Mouse (Mus musculus) cortical plate, adult 2 months (tissue): Measurements from ENCODE around the gene Ppp1r12b.

Experiments
- CTCF ChIP-seq: fragments of 200-500 bp; IDR thresholded peaks from 2 replicates; pipeline ENCODE4 v1.5.1; 2011; ENCODE audit warnings: mild to moderate bottlenecking, control low read depth, low read length; ENCODE audit not compliant: insufficient read depth; ENCODE audit errors: extremely low read depth
- POLR2A ChIP-seq: fragments of 200-500 bp; IDR thresholded peaks from 2 replicates; pipeline ENCODE4 v1.6.1; 2011; ENCODE audit warnings: mild to moderate bottlenecking, low read length, control low read depth; ENCODE audit not compliant: insufficient read depth; ENCODE audit errors: extremely low read depth

- TF ChIP-seq CTCF (no peak), POLR2A (no peak)
These were observed 190.8 kb downstream of the Ppp1r12b start for GRCm38 (mm10) chr1:134764831-134765458.
